In the genomic region with DNA sequence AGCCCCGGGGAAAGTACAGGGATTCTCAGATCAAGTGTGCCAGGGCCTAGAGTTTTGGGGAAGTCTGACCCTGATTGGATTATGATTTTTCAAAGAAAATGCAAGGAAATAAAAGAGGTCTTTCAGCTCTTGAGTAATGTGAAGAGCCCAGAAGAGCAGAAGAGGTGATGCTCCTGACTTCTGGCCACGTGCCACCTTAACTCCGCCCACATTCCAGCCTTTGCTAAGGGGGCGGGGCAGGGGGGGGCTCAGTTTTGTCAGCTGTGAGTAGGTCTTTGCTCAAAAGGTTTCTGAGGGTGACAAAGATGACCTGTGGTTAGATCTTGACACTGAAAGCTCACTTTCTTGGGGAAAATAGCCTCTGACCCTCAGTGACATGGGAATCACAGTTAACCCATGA, we compare ENCODE assay signal across 18 mouse cellular contexts. TPM values are rescaled to one million over a fixed set of nuclear protein-coding genes. Genes with fewer than 3 reads are reported as not detected.
DNase-seq lines count a peak whose midpoint lies in the region; ATAC-seq and TF ChIP-seq lines count a peak whose summit lies in the region.
"Had no signal": no experiment of that assay in that cellular context is flagged by ENCODE, and none has a peak within 500 bp of the region (broad histone marks: within the 10 kb centered on the region; RNA-seq: fewer than 3 reads in every experiment).

No protein-coding gene starts in this region.

- peaks cover 46% of the 10 kb centered on the region for H3K4me1 ChIP-seq in heart, embryonic 10.5 days
- peaks cover 16% of the 10 kb centered on the region for H3K4me1 ChIP-seq in heart, adult 2 months (ENCODE audit: control insufficient read depth, insufficient read depth, low read length)
- H3K4me1 ChIP-seq in kidney, embryonic 15.5 days: peaks cover 27% of the 10 kb centered on the region
- peaks cover 5% of the 10 kb centered on the region; the same call in 1 of the 2 replicates for H3K4me1 ChIP-seq in thymus, adult 2 months (replicated peaks; ENCODE audit: control insufficient read depth, insufficient read depth, low read length)

- peaks cover 12% of the 10 kb centered on the region; the same call in 1 of the 2 replicates for H3K27me3 ChIP-seq in heart, embryonic 10.5 days (ENCODE audit: insufficient read depth, poor library complexity, severe bottlenecking)
- no peaks in the 10 kb centered on the region for H3K27me3 ChIP-seq in heart, adult 2 months (ENCODE audit: control insufficient read depth, insufficient read depth, low read length)
- H3K27me3 ChIP-seq in kidney, embryonic 15.5 days: no peaks in the 10 kb centered on the region
- H3K27me3 ChIP-seq in thymus, adult 2 months (ENCODE audit: control insufficient read depth, insufficient read depth, low read length): no peaks in the 10 kb centered on the region
- H3K27me3 ChIP-seq: forebrain, embryonic 15.5 days had no signal

- H3K27ac ChIP-seq in heart, embryonic 10.5 days: 0 out of 2 replicates have a peak overlapping the region, but pooled peaks have one; percentile 37
- H3K27ac ChIP-seq in heart, adult 2 months: no peak overlapping the region
- H3K27ac ChIP-seq in kidney, embryonic 15.5 days: 0 out of 2 replicates have a peak overlapping the region, but pooled peaks have one; percentile 37
- no peak overlapping the region for H3K27ac ChIP-seq in thymus, adult 2 months (ENCODE audit: control insufficient read depth, insufficient read depth, low read length)
- H3K27ac ChIP-seq: forebrain, embryonic 15.5 days; gastrocnemius, adult 2 months had no signal

- no peak for DNase-seq in heart, embryonic 10.5 days (ENCODE audit: low spot score)
- DNase-seq in heart, adult 2 months: no peak
- no peak for DNase-seq in kidney, adult 9 months
- peak; percentile 28 for DNase-seq in thymus, postnatal 4 days
- DNase-seq in thymus, adult 2 months: no peak
- DNase-seq in lung, postnatal 4 days: peak; percentile 50 to 53
- DNase-seq in layer of hippocampus, adult 11-12 months (ENCODE audit: low spot score): no peak
- DNase-seq: adrenal gland, postnatal 10 days; cerebellum, adult 9-11 months; gastrocnemius, adult 2 months; left cerebral cortex, postnatal 4 days; midbrain, embryonic 14.5 days; right cerebral cortex, postnatal 25 days; thymus, adult 18-20 months had no signal

- WGBS in heart, embryonic 10.5 days: 22% methylated on average over 4 of the region's 4 CpGs
- WGBS in heart, adult 2 months: 35% methylated on average over 4 of the region's 4 CpGs
- WGBS in kidney, embryonic 15.5 days: 38% methylated on average over 4 of the region's 4 CpGs
- 69% methylated on average over 4 of the region's 4 CpGs for WGBS in thymus, adult 2 months

- TF ChIP-seq EP300 in heart, adult 2 months (IDR thresholded peaks at IDR 0.05; ENCODE audit: insufficient read depth, low read depth, low read length): no peak

- H3K4me2 ChIP-seq in kidney, embryonic 15.5 days: no peak overlapping the region
- H3K4me2 ChIP-seq: forebrain, embryonic 15.5 days; liver, embryonic 11.5 days had no signal

- no peak overlapping the region for H3K9ac ChIP-seq in heart, adult 2 months (ENCODE audit: low read depth, low read length)
- no peak overlapping the region for H3K9ac ChIP-seq in kidney, embryonic 15.5 days
- H3K9ac ChIP-seq: forebrain, embryonic 15.5 days had no signal

- H3K79me2 ChIP-seq in heart, adult 2 months (replicated peaks; ENCODE audit: control insufficient read depth, insufficient read depth, low read length): no peaks in the 10 kb centered on the region

- TF ChIP-seq POLR2A in heart, adult 2 months (IDR thresholded peaks at IDR 0.05; ENCODE audit: insufficient read depth, low read depth, low read length): no peak
- TF ChIP-seq POLR2A in thymus, adult 2 months (IDR thresholded peaks at IDR 0.05; ENCODE audit: control insufficient read depth, extremely low read depth, insufficient read depth, low read length, poor library complexity): no peak

- H3K4me3 ChIP-seq in heart, embryonic 10.5 days: no peak overlapping the region
- H3K4me3 ChIP-seq in heart, adult 2 months: no peak overlapping the region
- no peak overlapping the region for H3K4me3 ChIP-seq in kidney, embryonic 15.5 days (replicated peaks)
- no peak overlapping the region for H3K4me3 ChIP-seq in thymus, adult 2 months (ENCODE audit: control insufficient read depth, insufficient read depth, low read length)
- H3K4me3 ChIP-seq: erythroblast, embryonic 14.5 days; forebrain, embryonic 15.5 days had no signal

- no peaks in the 10 kb centered on the region for H3K36me3 ChIP-seq in heart, embryonic 10.5 days
- no peaks in the 10 kb centered on the region for H3K36me3 ChIP-seq in heart, adult 2 months (ENCODE audit: control insufficient read depth, insufficient read depth, low read length)
- no peaks in the 10 kb centered on the region for H3K36me3 ChIP-seq in kidney, embryonic 15.5 days
- no peaks in the 10 kb centered on the region; the same call in 1 of the 2 replicates for H3K36me3 ChIP-seq in thymus, adult 2 months (ENCODE audit: control insufficient read depth, insufficient read depth, low read length)
- H3K36me3 ChIP-seq: forebrain, embryonic 15.5 days had no signal

- no peak for TF ChIP-seq CTCF in heart, adult 2 months (IDR thresholded peaks at IDR 0.05)
- TF ChIP-seq CTCF in thymus, adult 2 months (IDR thresholded peaks at IDR 0.05; ENCODE audit: borderline replicate concordance, control insufficient read depth, extremely low read depth, insufficient read depth, low read length, poor library complexity): no peak

- no peak for ATAC-seq in kidney, embryonic 15.5 days (replicated peaks; ENCODE audit: low FRiP score)
- ATAC-seq: forebrain, embryonic 15.5 days had no signal

- H3K9me3 ChIP-seq in heart, embryonic 10.5 days: peaks cover 2% of the 10 kb centered on the region; the same call in 1 of the 2 replicates
- no peaks in the 10 kb centered on the region for H3K9me3 ChIP-seq in kidney, embryonic 15.5 days (replicated peaks)
- H3K9me3 ChIP-seq: forebrain, embryonic 15.5 days had no signal

- intact Hi-C loops in heart, adult 2 months (cut with DNase I): loop anchor here (5.0 kb wide), 1 partner anchor 34 kb away; no protein-coding TSS in a partner anchor

RNA-seq across cellular contexts. Expression of gene Ak2, which starts 24.6 kb away (rescaled TPM):
- 189 and 215 TPM in 2 replicates for polyA plus RNA-seq in heart, embryonic 10.5 days (2016; fragmentation: Nextera tagmentation; extraction: Ambion mirVana)
- total RNA-seq in heart, adult 2 months (2021): 10 to 100 TPM; 63.1 to 70.5 TPM
- 41.8 and 43.4 TPM in 2 replicates for polyA plus RNA-seq in heart, adult 2 months (2012; rRNA removed)
- 224 and 231 TPM in 2 replicates for polyA plus RNA-seq in kidney, embryonic 15.5 days (2015; fragmentation: Nextera tagmentation; extraction: Ambion mirVana)
- polyA plus RNA-seq in thymus, adult 2 months (2012; rRNA removed): 60.0 and 60.1 TPM in 2 replicates

RNA-seq across cellular contexts. Expression of gene Rnf19b, which starts 41.7 kb away (rescaled TPM):
- polyA plus RNA-seq in heart, embryonic 10.5 days (2016; fragmentation: Nextera tagmentation; extraction: Ambion mirVana): 5.3 and 6.8 TPM in 2 replicates
- total RNA-seq in heart, adult 2 months (2021): 10 to 100 TPM; 27.1 to 28.1 TPM
- polyA plus RNA-seq in heart, adult 2 months (2012; rRNA removed): 21.1 and 24.7 TPM in 2 replicates
- 7.1 TPM in 2 replicates for polyA plus RNA-seq in kidney, embryonic 15.5 days (2015; fragmentation: Nextera tagmentation; extraction: Ambion mirVana)
- 74.1 and 82.3 TPM in 2 replicates for polyA plus RNA-seq in thymus, adult 2 months (2012; rRNA removed)

RNA-seq across cellular contexts. Expression of gene Azin2, which starts 54.1 kb away (rescaled TPM):
- 4.0 and 4.7 TPM in 2 replicates for polyA plus RNA-seq in heart, embryonic 10.5 days (2016; fragmentation: Nextera tagmentation; extraction: Ambion mirVana)
- 1 to 10 TPM; 2.0 to 3.0 TPM for total RNA-seq in heart, adult 2 months (2021)
- 3.2 and 3.7 TPM in 2 replicates for polyA plus RNA-seq in heart, adult 2 months (2012; rRNA removed)
- polyA plus RNA-seq in kidney, embryonic 15.5 days (2015; fragmentation: Nextera tagmentation; extraction: Ambion mirVana): 19.4 and 20.3 TPM in 2 replicates
- 6.9 and 7.6 TPM in 2 replicates for polyA plus RNA-seq in thymus, adult 2 months (2012; rRNA removed)
- polyA plus RNA-seq: erythroblast, embryonic 14.5 days had no signal

Comparison
In these comparisons a context has a peak if more than half of its experiments do, and no peak if none do; other contexts are left out.
1. DNase-seq: peak in thymus, postnatal 4 days (single experiment) and lung, postnatal 4 days (2 of 2); none in heart, embryonic 10.5 days (single experiment), heart, adult 2 months (0 of 2), kidney, adult 9 months (single experiment), thymus, adult 2 months (single experiment) and layer of hippocampus, adult 11-12 months (single experiment).
2. H3K27ac ChIP-seq: peak in heart, embryonic 10.5 days (single experiment) and kidney, embryonic 15.5 days (single experiment); none in heart, adult 2 months (single experiment) and thymus, adult 2 months (single experiment).